ENCODE assay signal across 30 mouse cellular contexts in genomic region chr9:54084245-54084644, GRCm38 (mm10). TPM values are rescaled to one million over a fixed set of nuclear protein-coding genes. Genes with fewer than 3 reads are reported as not detected.
"Had no signal": no experiment of that assay in that cellular context is flagged by ENCODE, and none has a peak within 500 bp of the region (broad histone marks: within the 10 kb centered on the region; RNA-seq: fewer than 3 reads in every experiment).

No protein-coding gene starts in this region.

- ATAC-seq: forebrain, embryonic 13.5 days; forebrain, embryonic 14.5 days; forebrain, embryonic 15.5 days; forebrain, embryonic 16.5 days; forebrain, postnatal 0 days had no signal

- H3K4me3 ChIP-seq: embryonic facial prominence, embryonic 10.5 days; embryonic facial prominence, embryonic 12.5 days; embryonic facial prominence, embryonic 13.5 days; embryonic facial prominence, embryonic 15.5 days; erythroblast, embryonic 14.5 days; forebrain, embryonic 10.5 days; forebrain, embryonic 12.5 days; forebrain, embryonic 13.5 days; forebrain, embryonic 15.5 days; gastrocnemius, adult 2 months; heart, adult 2 months had no signal

- H3K9ac ChIP-seq: embryonic facial prominence, embryonic 12.5 days; embryonic facial prominence, embryonic 13.5 days; embryonic facial prominence, embryonic 15.5 days; forebrain, embryonic 12.5 days; forebrain, embryonic 13.5 days; forebrain, embryonic 15.5 days; forebrain, postnatal 0 days had no signal

- H3K9me3 ChIP-seq: embryonic facial prominence, embryonic 10.5 days; embryonic facial prominence, embryonic 12.5 days; embryonic facial prominence, embryonic 13.5 days; embryonic facial prominence, embryonic 15.5 days; forebrain, embryonic 10.5 days; forebrain, embryonic 12.5 days; forebrain, embryonic 13.5 days; forebrain, embryonic 15.5 days had no signal

- H3K4me1 ChIP-seq: embryonic facial prominence, embryonic 10.5 days; embryonic facial prominence, embryonic 12.5 days; embryonic facial prominence, embryonic 13.5 days; embryonic facial prominence, embryonic 15.5 days; forebrain, embryonic 10.5 days; forebrain, embryonic 12.5 days; forebrain, embryonic 13.5 days; forebrain, embryonic 15.5 days had no signal

- DNase-seq: cerebellum, adult 18-20 months; cerebellum, adult 2 months; cerebellum, adult 8-10 months; cerebellum, adult 9-10 months; cerebellum, adult 9-11 months; cerebellum, postnatal 10 days; cerebellum, postnatal 14 days; cerebellum, postnatal 25 days; cerebellum, postnatal 36 days; forebrain, postnatal 0 days; gastrocnemius, adult 2 months; gastrocnemius, postnatal 10 days; gastrocnemius, postnatal 14 days; gastrocnemius, postnatal 25 days; gastrocnemius, postnatal 36 days; heart, adult 11 months; heart, adult 18-20 months; heart, adult 2 months had no signal

- H3K27ac ChIP-seq: embryonic facial prominence, embryonic 10.5 days; embryonic facial prominence, embryonic 12.5 days; embryonic facial prominence, embryonic 13.5 days; embryonic facial prominence, embryonic 15.5 days; forebrain, embryonic 10.5 days; forebrain, embryonic 12.5 days; forebrain, embryonic 13.5 days; forebrain, embryonic 15.5 days; gastrocnemius, adult 2 months; heart, adult 2 months had no signal

- H3K27me3 ChIP-seq: embryonic facial prominence, embryonic 12.5 days; embryonic facial prominence, embryonic 13.5 days; embryonic facial prominence, embryonic 15.5 days; forebrain, embryonic 12.5 days; forebrain, embryonic 13.5 days; forebrain, embryonic 15.5 days had no signal

- H3K36me3 ChIP-seq: embryonic facial prominence, embryonic 10.5 days; embryonic facial prominence, embryonic 12.5 days; embryonic facial prominence, embryonic 13.5 days; embryonic facial prominence, embryonic 15.5 days; forebrain, embryonic 10.5 days; forebrain, embryonic 12.5 days; forebrain, embryonic 15.5 days had no signal

- H3K4me2 ChIP-seq: embryonic facial prominence, embryonic 12.5 days; embryonic facial prominence, embryonic 13.5 days; embryonic facial prominence, embryonic 15.5 days; forebrain, embryonic 12.5 days; forebrain, embryonic 13.5 days; forebrain, embryonic 15.5 days had no signal

RNA-seq across cellular contexts. Expression of gene Tnfaip8l3, which starts 16.1 kb away (rescaled TPM):
- total RNA-seq: gastrocnemius, postnatal 36 days had no signal
- polyA plus RNA-seq: embryonic facial prominence, embryonic 11.5 days; erythroblast, embryonic 14.5 days had no signal
